Mouse (Mus musculus) layer of hippocampus, postnatal 36 days (tissue): ENCODE results near the gene Gm14819. TPM values are rescaled to one million over a fixed set of nuclear protein-coding genes. Genes with fewer than 3 reads are reported as not detected.
"Not testable (repeated sequence)": the region's sequence is repeated elsewhere in the genome, so short reads cannot be mapped to it uniquely, and the experiment has no call there.

ENCODE experiments used
- DNase-seq, 2 experiments: peaks; one replicate each; pipeline ENCODE4 v3.0.0; 2022
- total RNA-seq, 2 experiments: library from RNA; stranded (reverse); gene quantifications; 2 replicates each; pipeline ENCODE4 v1.2.3; 2021

The Gm14819 gene
- not detected for total RNA-seq

DNA sequence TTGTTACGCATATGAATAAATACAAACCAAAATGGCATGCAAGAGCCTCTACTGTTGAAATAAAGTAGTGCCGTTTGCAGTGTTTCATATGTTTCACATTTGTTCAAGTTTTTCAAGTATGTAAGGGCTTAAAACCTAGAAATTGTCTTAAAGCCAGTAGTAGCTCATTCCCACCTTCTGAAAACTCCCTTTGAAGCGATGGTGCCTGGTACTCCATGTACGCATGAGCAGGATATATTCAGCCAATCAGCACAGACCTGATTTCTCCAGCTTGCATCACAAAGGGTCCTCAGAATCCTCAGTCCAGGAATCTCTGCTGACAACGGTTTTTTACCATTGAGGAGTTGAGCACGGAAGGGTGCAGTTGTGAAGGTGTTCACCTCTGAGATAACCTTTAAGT lies at the start of gene Gm14819:
Gm14819 (plus strand) TSS at position 301 of the 400 bp plus-strand sequence.
- DNase-seq = not testable (repeated sequence)
